Comparison of ENCODE assay signal across 8 mouse cellular contexts in the genomic region with DNA sequence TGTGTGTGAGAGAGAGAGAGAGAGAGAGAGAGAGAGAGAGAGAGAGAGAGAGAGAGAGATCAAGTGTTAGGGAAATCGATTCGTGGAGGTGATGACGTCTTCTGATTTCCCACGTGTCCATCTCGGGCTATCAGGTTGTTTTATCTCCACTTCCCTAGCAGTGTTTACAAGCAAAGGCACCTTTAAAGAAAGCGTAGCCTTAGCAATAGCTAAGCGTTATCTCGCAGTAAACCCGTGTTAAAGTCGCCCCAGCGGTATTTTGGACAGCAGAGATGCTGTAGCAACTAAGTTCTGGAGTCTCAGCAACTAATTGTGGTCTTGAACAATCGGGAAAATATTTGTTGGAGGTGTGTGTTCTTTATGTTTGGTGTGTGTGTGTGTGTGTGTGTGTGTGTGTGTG. TPM values are rescaled to one million over a fixed set of nuclear protein-coding genes. Genes with fewer than 3 reads are reported as not detected.
DNase-seq lines count a peak whose midpoint lies in the region; ATAC-seq and TF ChIP-seq lines count a peak whose summit lies in the region.

No protein-coding gene starts in this region.

- no peak for ATAC-seq in limb, embryonic 12.5 days (ENCODE audit: insufficient number of reproducible peaks, insufficient read depth, low FRiP score, low TSS enrichment, low read depth)
- ATAC-seq in neural tube, embryonic 13.5 days (ENCODE audit: low read depth) = no peak
- ATAC-seq in granulocyte monocyte progenitor cell, adult 5-6 weeks (replicated peaks; ENCODE audit: poor library complexity, severe bottlenecking) = no peak

- peaks cover 28% of the 10 kb centered on the region for H3K27me3 ChIP-seq in limb, embryonic 12.5 days
- H3K27me3 ChIP-seq in neural tube, embryonic 13.5 days = peaks cover 30% of the 10 kb centered on the region

- H3K4me3 ChIP-seq in lung, adult 2 months (replicated peaks; ENCODE audit: extremely low read depth, low read depth, low read length) = peak overlapping the region; percentile 88
- H3K4me3 ChIP-seq in embryonic fibroblast, embryonic 13.5 days (ENCODE audit: insufficient read depth, low read length) = peak overlapping the region; percentile 98
- peak overlapping the region; percentile 77 for H3K4me3 ChIP-seq in limb, embryonic 12.5 days (replicated peaks)
- H3K4me3 ChIP-seq in neural tube, embryonic 13.5 days = peak overlapping the region; percentile 84

- intact Hi-C loops in left cerebral cortex, postnatal 14 days (cut with DNase I) = no loop called here

- H3K9me3 ChIP-seq in limb, embryonic 12.5 days = no peaks in the 10 kb centered on the region
- no peaks in the 10 kb centered on the region for H3K9me3 ChIP-seq in neural tube, embryonic 13.5 days

- H3K9ac ChIP-seq in limb, embryonic 12.5 days (replicated peaks) = peak overlapping the region; percentile 73; the same call in 1 of the 2 replicates
- H3K9ac ChIP-seq in neural tube, embryonic 13.5 days = peak overlapping the region; percentile 75; the same call in 1 of the 2 replicates

- H3K27ac ChIP-seq in embryonic fibroblast, embryonic 13.5 days (ENCODE audit: insufficient read depth, low read length) = peak overlapping the region; percentile 77
- no peak overlapping the region for H3K27ac ChIP-seq in limb, embryonic 12.5 days
- H3K27ac ChIP-seq in neural tube, embryonic 13.5 days (replicated peaks) = no peak overlapping the region

- H3K4me1 ChIP-seq in lung, adult 2 months (ENCODE audit: control insufficient read depth, insufficient read depth, low read length) = 0 out of 2 replicates have a peak, but pooled peaks cover 2% of the 10 kb centered on the region
- peaks cover 10% of the 10 kb centered on the region for H3K4me1 ChIP-seq in embryonic fibroblast, embryonic 13.5 days (ENCODE audit: control insufficient read depth, insufficient read depth, low read length)
- H3K4me1 ChIP-seq in limb, embryonic 12.5 days (replicated peaks) = no peaks in the 10 kb centered on the region; the same call in 1 of the 2 replicates
- H3K4me1 ChIP-seq in neural tube, embryonic 13.5 days (replicated peaks) = peaks cover 19% of the 10 kb centered on the region

- peak overlapping the region; percentile 93 for H3K4me2 ChIP-seq in limb, embryonic 12.5 days
- H3K4me2 ChIP-seq in neural tube, embryonic 13.5 days = peak overlapping the region; percentile 95

- TF ChIP-seq CTCF in lung, adult 2 months (IDR thresholded peaks at IDR 0.05; ENCODE audit: insufficient read depth, low read length) = no peak
- no peak for TF ChIP-seq CTCF in embryonic fibroblast, embryonic 13.5 days (IDR thresholded peaks at IDR 0.05; ENCODE audit: borderline replicate concordance, insufficient read depth, low read length)

- 8% methylated on average over 12 of the region's 12 CpGs for WGBS in lung, adult 2 months
- WGBS in limb, embryonic 12.5 days = 6% methylated on average over 12 of the region's 12 CpGs
- WGBS in neural tube, embryonic 13.5 days = 5% methylated on average over 12 of the region's 12 CpGs

- H3K36me3 ChIP-seq in limb, embryonic 12.5 days = no peaks in the 10 kb centered on the region
- H3K36me3 ChIP-seq in neural tube, embryonic 13.5 days = no peaks in the 10 kb centered on the region

- no peak for DNase-seq in lung, adult 2 months
- no peak for DNase-seq in lung, postnatal 25 days (ENCODE audit: low spot score)
- DNase-seq in left cerebral cortex, postnatal 14 days (ENCODE audit: low spot score in 2 of 2) = no peak
- no peak for DNase-seq in cerebellum, postnatal 36 days

- TF ChIP-seq POLR2A in lung, adult 2 months (IDR thresholded peaks at IDR 0.05; ENCODE audit: borderline replicate concordance, extremely low read depth, low read depth, low read length) = no peak
- TF ChIP-seq POLR2A in embryonic fibroblast, embryonic 13.5 days (IDR thresholded peaks at IDR 0.05; ENCODE audit: low read depth, low read length) = no peak

RNA-seq across cellular contexts. Expression of a gene that starts 1.7 kb away (rescaled TPM):
- polyA plus RNA-seq in lung, adult 2 months (2012; rRNA removed) = 12.9 and 23.8 TPM in 2 replicates
- 46.2 and 51.2 TPM in 2 replicates for polyA plus RNA-seq in embryonic fibroblast, embryonic 13.5 days (2011; ENCODE audit: insufficient read length, low read depth, missing spikeins)
- 5.6 and 5.8 TPM in 2 replicates for polyA plus RNA-seq in limb, embryonic 12.5 days (2016; fragmentation: Nextera tagmentation; extraction: Ambion mirVana)
- 4.8 TPM in 2 replicates for polyA plus RNA-seq in neural tube, embryonic 13.5 days (2015; fragmentation: Nextera tagmentation; extraction: Ambion mirVana)
- 1.0 TPM in 1 of 2 replicates, not detected in the other for total RNA-seq in granulocyte monocyte progenitor cell, adult 5-6 weeks (2014; fragmentation: Nextera tagmentation)
- total RNA-seq in granulocyte monocyte progenitor cell, adult 5-6 weeks (2017) = not detected in 2 replicates
- 1 to 10 TPM; 2.6 to 3.2 TPM for total RNA-seq in left cerebral cortex, postnatal 14 days (2021)
